Mouse (Mus musculus) embryonic facial prominence, embryonic 11.5 days (tissue): ENCODE data around the gene Barx1. TPM values are rescaled to one million over a fixed set of nuclear protein-coding genes. Genes with fewer than 3 reads are reported as not detected.

ENCODE experiments used
- polyA plus RNA-seq: library from polyadenylated mRNA; unstranded; fragments of >200 nt; fragmentation: Nextera tagmentation; extraction: Ambion mirVana; gene quantifications from 2 replicates; pipeline ENCODE4 v1.2.1, GENCODE M21; 2014

Barx1 gene
- polyA plus RNA-seq, 1 experiment from 2014 or later, result 139 TPM

Other genes starting within 250 kb of the Barx1 start
- gene Zfp169, start 149.5 kb upstream of the Barx1 start, polyA plus RNA-seq, result 7.3 and 8.4 TPM in 2 replicates
- 2.2 and 2.9 TPM in 2 replicates for gene A830005F24Rik, start 149.4 kb upstream of the Barx1 start, polyA plus RNA-seq
- gene Ptpdc1, start 37.3 kb upstream of the Barx1 start, polyA plus RNA-seq, result 16.3 and 16.9 TPM in 2 replicates
- 10.1 and 11.0 TPM in 2 replicates for gene Phf2, start 208.1 kb downstream of the Barx1 start, polyA plus RNA-seq